Mouse (Mus musculus): ENCODE data around the gene Ctnnbl1. TPM values are rescaled to one million over a fixed set of nuclear protein-coding genes. Genes with fewer than 3 reads are reported as not detected.
A peak's percentile ranks its signal among the peaks of the same experiment; 100 is the strongest.

Gene Ctnnbl1
- polyA plus RNA-seq (2012): 0.98 and 1.2 TPM in 2 replicates

GRCm38 (mm10) chr2:157736854-157737850 lies at the start of gene Ctnnbl1:
Ctnnbl1 (plus strand) TSS chr2:157737401.
- Histone ChIP-seq H3K9me3 (ENCODE audit: control insufficient read depth, low read length) (no peaks in the 10 kb centered on the region), H3K36me3 (ENCODE audit: control insufficient read depth) (no peaks in the 10 kb centered on the region; the same call in 1 of the 2 replicates), H3K4me1 (ENCODE audit: control insufficient read depth) (peaks cover 14% of the 10 kb centered on the region), H3K27me3 (ENCODE audit: control insufficient read depth) (no peaks in the 10 kb centered on the region), H3K4me3 (replicated peaks) (peak within 1 kb of the TSS; percentile 73)
- TF ChIP-seq TAL1 (IDR thresholded peaks at IDR 0.05; ENCODE audit: low read length): no peak

GRCm38 (mm10) chr2:157687506-157687905 lies 49.7 kb upstream of the Ctnnbl1 start:
- no peak for TF ChIP-seq GATA1 (IDR thresholded peaks at IDR 0.05; ENCODE audit: low read length)
- no peak for TF ChIP-seq TAL1 (IDR thresholded peaks at IDR 0.05; ENCODE audit: low read length)
- Histone ChIP-seq H3K4me3 (replicated peaks) (no peak overlapping the region), H3K27me3 (ENCODE audit: control insufficient read depth) (no peaks in the 10 kb centered on the region), H3K4me1 (ENCODE audit: control insufficient read depth) (no peaks in the 10 kb centered on the region), H3K36me3 (ENCODE audit: control insufficient read depth) (no peaks in the 10 kb centered on the region), H3K9me3 (ENCODE audit: control insufficient read depth, low read length) (no peaks in the 10 kb centered on the region)

- Histone ChIP-seq H3K27me3 (ENCODE audit: control insufficient read depth) (no peaks in the 10 kb centered on the region), H3K9me3 (ENCODE audit: control insufficient read depth, low read length) (peaks cover 2% of the 10 kb centered on the region; the same call in 1 of the 2 replicates), H3K36me3 (ENCODE audit: control insufficient read depth) (no peaks in the 10 kb centered on the region), H3K4me3 (replicated peaks) (no peak overlapping the region), H3K4me1 (ENCODE audit: control insufficient read depth) (no peaks in the 10 kb centered on the region)
- TF ChIP-seq TAL1 (IDR thresholded peaks at IDR 0.05; ENCODE audit: low read length) (no peak), GATA1 (IDR thresholded peaks at IDR 0.05; ENCODE audit: low read length) (no peak)
Observed at GRCm38 (mm10) chr2:157691266-157692105, 45.7 kb upstream of the Ctnnbl1 start.

GRCm38 (mm10) chr2:157692365-157692932 lies 44.8 kb upstream of the Ctnnbl1 start:
- TF ChIP-seq GATA1 (IDR thresholded peaks at IDR 0.05; ENCODE audit: low read length): no peak
- TF ChIP-seq TAL1 (IDR thresholded peaks at IDR 0.05; ENCODE audit: low read length): no peak
- Histone ChIP-seq H3K27me3 (ENCODE audit: control insufficient read depth) (no peaks in the 10 kb centered on the region), H3K4me1 (ENCODE audit: control insufficient read depth) (no peaks in the 10 kb centered on the region), H3K36me3 (ENCODE audit: control insufficient read depth) (no peaks in the 10 kb centered on the region), H3K9me3 (ENCODE audit: control insufficient read depth, low read length) (peaks cover 3% of the 10 kb centered on the region; the same call in 1 of the 2 replicates), H3K4me3 (replicated peaks) (no peak overlapping the region)

GRCm38 (mm10) chr2:157693576-157693975 lies 43.6 kb upstream of the Ctnnbl1 start:
- TF ChIP-seq GATA1 (IDR thresholded peaks at IDR 0.05; ENCODE audit: low read length) (no peak), TAL1 (IDR thresholded peaks at IDR 0.05; ENCODE audit: low read length) (no peak)
- Histone ChIP-seq H3K4me1 (ENCODE audit: control insufficient read depth) (no peaks in the 10 kb centered on the region), H3K4me3 (replicated peaks) (no peak overlapping the region), H3K27me3 (ENCODE audit: control insufficient read depth) (no peaks in the 10 kb centered on the region), H3K36me3 (ENCODE audit: control insufficient read depth) (no peaks in the 10 kb centered on the region), H3K9me3 (ENCODE audit: control insufficient read depth, low read length) (peaks cover 3% of the 10 kb centered on the region; the same call in 1 of the 2 replicates)

- H3K4me3 ChIP-seq (replicated peaks): no peak overlapping the region
- H3K9me3 ChIP-seq (ENCODE audit: control insufficient read depth, low read length): peaks cover 3% of the 10 kb centered on the region; the same call in 1 of the 2 replicates
- H3K27me3 ChIP-seq (ENCODE audit: control insufficient read depth): no peaks in the 10 kb centered on the region
- H3K36me3 ChIP-seq (ENCODE audit: control insufficient read depth): no peaks in the 10 kb centered on the region
- TF ChIP-seq GATA1 (IDR thresholded peaks at IDR 0.05; ENCODE audit: low read length) (no peak), TAL1 (IDR thresholded peaks at IDR 0.05; ENCODE audit: low read length) (no peak)
- no peaks in the 10 kb centered on the region for H3K4me1 ChIP-seq (ENCODE audit: control insufficient read depth)
Observed at GRCm38 (mm10) chr2:157696297-157696731, 40.9 kb upstream of the Ctnnbl1 start.

- Histone ChIP-seq H3K9me3 (ENCODE audit: control insufficient read depth, low read length) (no peaks in the 10 kb centered on the region), H3K36me3 (ENCODE audit: control insufficient read depth) (no peaks in the 10 kb centered on the region), H3K4me1 (ENCODE audit: control insufficient read depth) (no peaks in the 10 kb centered on the region), H3K27me3 (ENCODE audit: control insufficient read depth) (no peaks in the 10 kb centered on the region), H3K4me3 (replicated peaks) (no peak overlapping the region)
- no peak for TF ChIP-seq GATA1 (IDR thresholded peaks at IDR 0.05; ENCODE audit: low read length)
- no peak for TF ChIP-seq TAL1 (IDR thresholded peaks at IDR 0.05; ENCODE audit: low read length)
Observed at GRCm38 (mm10) chr2:157703155-157703554, 34.0 kb upstream of the Ctnnbl1 start.

GRCm38 (mm10) chr2:157704991-157705776 lies 32.0 kb upstream of the Ctnnbl1 start:
- no peaks in the 10 kb centered on the region for H3K27me3 ChIP-seq (ENCODE audit: control insufficient read depth)
- H3K9me3 ChIP-seq (ENCODE audit: control insufficient read depth, low read length): no peaks in the 10 kb centered on the region
- H3K4me3 ChIP-seq (replicated peaks): no peak overlapping the region
- no peaks in the 10 kb centered on the region for H3K4me1 ChIP-seq (ENCODE audit: control insufficient read depth)
- H3K36me3 ChIP-seq (ENCODE audit: control insufficient read depth): no peaks in the 10 kb centered on the region
- TF ChIP-seq TAL1 (IDR thresholded peaks at IDR 0.05; ENCODE audit: low read length): no peak
- no peak for TF ChIP-seq GATA1 (IDR thresholded peaks at IDR 0.05; ENCODE audit: low read length)

All from erythroblast, embryonic 14.5 days (primary cell).